Mouse (Mus musculus) heart, postnatal 36 days (tissue): ENCODE measurements at regions not wholly inside any gene's neighbourhood (a gene's known extent, or its start where the extent isn't known, plus 50 kb on each side); places are given as distances from the start of the nearest gene placed in this dataset.
A peak's percentile ranks its signal among the peaks of the same experiment; 100 is the strongest.
"Not testable (repeated sequence)": the region's sequence is repeated elsewhere in the genome, so short reads cannot be mapped to it uniquely, and the experiment has no call there.

Source experiments
- DNase-seq, 2 experiments: peaks; one replicate each; pipeline ENCODE4 v3.0.0; 2021 to 2022
- intact Hi-C: fragments of 180-260 bp; cut with DNase I; formaldehyde crosslinking; loops from one replicate; pipeline ENCODE4 v1.15.1; 2025

DNA sequence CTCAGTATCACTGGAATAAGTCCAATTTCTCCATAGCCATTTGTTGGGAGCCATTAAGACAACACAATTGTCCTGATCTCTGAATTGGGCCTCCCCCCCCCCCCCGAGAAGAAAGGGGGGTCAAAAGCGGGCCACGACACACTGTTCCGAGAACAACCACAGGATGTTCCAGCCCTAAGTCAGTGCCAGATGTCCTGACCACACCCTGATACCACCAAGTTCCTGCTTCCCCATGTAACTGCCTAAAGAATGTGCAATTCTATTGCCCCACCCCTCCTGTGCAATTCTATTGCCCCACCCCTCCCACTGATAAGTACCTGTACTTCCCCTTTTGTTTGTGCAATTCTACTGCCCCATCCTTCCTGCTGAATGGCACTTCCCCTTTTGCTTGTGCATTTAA lies 80.4 kb downstream of the Enc1 start:
- not testable (repeated sequence) for DNase-seq
- intact Hi-C loops, result loop anchor here (2.0 kb wide), 1 partner anchor 25 kb away; no protein-coding TSS in a partner anchor

DNA sequence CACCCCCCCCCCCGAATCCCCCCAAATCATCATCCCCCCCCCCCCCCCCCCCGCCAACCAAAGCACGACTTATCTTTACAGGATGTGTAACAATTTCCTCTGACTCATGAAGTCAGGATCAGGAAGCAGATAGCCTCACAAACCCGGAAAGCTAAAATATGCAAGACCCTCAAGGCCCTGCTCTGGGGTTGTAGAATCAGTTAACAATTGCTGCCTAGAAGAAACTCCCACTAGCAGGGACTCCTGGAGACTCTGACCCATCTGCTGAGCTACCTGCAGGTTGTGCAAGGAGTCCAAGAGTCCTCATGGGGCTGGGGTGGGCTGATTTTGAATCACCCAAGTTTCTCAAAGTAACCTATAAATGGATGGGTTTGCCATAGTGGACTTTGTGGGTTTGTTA lies 79.9 kb downstream of the Enc1 start:
- no peak for DNase-seq
- intact Hi-C loops, result loop anchor here (2.0 kb wide), 1 partner anchor 24 kb away; no protein-coding TSS in a partner anchor

DNA sequence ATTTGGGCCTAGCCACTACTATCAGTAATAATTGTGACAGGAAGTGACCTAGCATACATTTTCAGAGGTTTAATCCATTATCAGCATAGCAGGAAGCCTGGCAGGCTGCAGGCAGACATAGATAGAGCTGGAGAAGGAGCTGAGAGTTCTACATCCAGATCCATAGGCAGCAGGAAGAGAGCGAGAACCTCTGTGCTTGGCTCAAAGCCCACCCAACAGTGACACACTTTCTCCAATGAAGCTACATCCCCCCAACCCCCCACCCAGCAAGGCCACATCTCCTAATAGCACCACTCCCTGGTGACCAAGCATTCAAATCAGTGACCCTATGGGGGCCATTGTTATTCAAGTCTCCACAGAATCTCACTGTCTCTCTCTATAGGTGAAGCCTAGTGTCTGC lies 79.4 kb downstream of the Enc1 start:
- intact Hi-C loops, result loop anchor here (2.0 kb wide), 1 partner anchor 23 kb away; no protein-coding TSS in a partner anchor

DNA sequence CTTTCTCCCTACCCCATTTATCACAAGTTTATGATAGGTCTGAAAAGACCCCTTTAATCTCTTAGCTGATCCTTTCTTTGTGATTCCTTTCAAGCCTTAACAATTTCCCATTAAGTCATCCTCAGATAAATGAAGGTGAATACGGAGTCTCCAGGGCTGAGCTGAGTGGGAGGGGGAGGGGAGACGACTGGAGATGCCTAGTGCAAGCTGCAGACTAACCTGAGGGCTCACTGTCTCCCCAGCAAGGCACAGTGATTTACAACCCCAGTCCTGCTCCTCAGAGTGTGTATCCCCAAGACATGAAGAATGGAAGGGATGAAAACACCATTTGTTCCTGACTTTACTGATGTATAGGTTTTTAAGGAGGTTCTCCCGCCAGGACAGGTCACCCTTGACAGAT lies 76.7 kb downstream of the Enc1 start:
- intact Hi-C loops, result no loop called here
- no peak for DNase-seq

More for the DNA sequence above, 79.4 kb downstream of the Enc1 start:
- DNase-seq, result no peak

DNA sequence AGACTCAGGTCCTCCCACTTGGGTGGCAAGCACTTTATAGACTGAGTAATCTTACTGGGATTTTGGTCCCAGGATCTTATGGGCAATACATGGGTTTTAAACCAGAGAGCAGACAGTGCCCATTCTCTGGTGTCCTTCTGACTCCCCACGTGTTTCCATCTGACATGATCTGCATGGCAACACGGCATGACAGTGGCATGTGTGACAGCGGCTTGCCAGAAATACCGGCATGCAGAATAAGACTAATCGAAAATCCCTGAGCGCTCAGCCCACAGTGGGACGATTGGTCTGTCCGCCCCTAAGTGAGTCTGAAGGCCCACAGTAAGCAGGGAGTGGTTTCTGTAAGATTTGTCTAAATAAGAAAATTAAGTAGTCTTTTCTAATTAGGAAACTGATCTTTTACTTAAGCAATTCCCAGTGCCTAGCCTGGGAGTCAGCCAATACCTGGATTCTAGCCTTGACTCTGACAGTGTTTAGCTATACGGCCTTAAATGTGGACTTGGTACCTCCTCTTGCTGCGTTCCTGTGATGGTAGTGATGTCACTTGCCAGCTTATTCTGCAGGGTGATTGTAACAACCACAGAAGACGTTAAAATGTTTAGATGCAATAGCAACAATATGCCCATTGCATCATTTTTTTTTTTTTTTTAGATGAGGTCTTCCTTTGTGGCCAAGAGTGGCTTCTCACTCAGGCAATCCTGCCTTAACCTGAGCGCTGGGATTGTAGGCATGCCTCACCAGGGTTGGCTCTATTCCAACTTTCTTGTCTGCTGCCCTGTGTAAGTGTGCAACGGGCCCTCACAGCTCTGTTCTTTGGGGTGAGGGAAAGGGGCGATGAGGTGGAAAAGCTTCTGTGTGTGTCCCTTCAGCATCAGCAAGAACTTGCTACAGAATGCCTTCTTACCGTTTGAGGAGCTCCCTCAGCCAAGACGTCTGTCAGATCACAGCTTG lies 71.8 kb downstream of the Enc1 start:
- DNase-seq, result no peak
- intact Hi-C loops, result no loop called here

DNA sequence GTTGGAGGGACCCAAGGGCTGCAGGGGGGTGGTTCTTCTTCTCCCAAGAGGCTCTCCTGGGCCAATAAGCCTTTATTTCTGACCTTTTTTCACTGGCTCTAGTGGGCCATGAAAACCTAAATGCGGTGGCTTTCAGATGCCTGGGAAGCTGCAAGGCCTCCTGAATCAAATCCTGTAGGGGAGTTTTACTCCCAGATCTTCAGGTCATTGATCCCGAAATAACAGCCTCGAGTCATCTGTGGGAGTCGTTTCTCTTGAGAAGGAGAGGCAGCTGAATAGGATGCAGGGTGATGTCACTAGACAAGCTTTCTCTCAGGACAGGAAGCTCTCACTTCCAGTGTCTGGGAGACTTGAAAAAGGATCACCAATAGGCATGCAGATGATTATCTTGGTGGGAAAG lies 70.4 kb downstream of the Enc1 start:
- DNase-seq, result no peak
- intact Hi-C loops, result no loop called here

DNA sequence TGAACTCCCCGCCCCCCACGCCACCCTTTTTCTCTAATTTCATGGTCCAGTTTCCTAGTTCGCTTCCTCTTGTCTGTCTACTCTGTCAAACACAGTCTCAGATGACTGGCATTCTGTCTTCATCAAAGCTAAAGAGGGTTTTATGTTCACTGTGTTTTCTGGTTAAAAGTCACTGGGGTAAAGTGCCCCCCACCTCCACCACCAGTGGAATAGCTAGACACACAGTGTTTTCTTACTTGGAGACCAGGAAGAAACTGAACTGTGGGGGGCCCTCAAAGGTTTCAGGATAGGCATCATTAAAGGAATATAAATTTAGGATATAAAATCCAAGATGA lies 69.9 kb downstream of the Enc1 start:
- DNase-seq, result no peak
- intact Hi-C loops, result no loop called here

DNA sequence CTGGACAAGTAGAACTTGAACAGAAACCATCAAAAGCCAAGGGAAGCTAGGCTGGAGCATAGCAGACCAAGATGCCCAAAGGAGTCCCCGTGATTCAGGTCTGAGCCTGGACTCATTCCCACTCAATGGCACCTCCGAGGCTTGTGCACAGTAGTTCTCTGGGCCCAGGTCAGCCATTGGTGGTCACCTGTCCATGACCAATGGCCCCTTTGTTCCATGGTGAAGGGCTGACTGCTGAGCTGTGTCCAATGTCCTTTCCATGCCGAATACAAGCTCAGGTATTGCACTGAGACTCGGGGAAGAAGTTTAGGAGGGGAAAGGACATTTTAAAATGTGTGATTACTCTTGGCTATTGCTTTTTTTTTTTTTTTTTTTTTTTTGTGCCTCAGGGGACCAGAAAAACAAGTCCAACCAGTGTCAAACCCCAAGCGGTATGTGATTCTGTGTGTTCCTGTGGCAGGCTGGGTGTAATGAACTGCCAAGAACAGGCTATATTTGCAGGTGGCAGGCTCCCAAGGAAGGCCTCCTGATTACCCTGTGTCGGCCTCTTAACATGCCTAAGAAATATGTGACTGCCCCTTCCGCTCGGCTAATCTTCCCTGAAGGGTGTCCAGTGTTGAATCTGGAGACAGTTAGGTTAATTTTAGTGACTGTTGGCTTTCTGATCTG lies 69.4 kb downstream of the Enc1 start:
- peak; percentile 37 to 48 for DNase-seq

DNA sequence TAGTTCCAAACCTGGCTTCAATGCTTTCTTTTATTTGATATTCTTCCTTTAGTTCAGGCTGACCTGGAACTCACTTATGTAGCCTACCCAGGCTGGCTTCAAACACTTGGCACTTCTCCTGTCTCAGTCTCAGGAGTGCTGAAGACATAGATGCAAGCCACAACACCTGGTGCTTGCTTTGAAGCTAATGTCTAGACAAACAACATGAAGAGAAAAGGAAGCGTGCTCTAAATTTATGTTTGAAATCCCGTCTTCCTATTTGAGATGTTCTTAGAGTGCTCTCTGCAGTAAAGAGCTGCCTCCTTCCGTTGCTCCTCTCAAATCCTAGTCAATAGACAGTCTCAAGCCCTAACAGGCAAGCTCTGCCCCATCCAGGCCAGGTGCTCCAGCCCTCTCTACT lies 68.5 kb downstream of the Enc1 start:
- intact Hi-C loops, result no loop called here
- DNase-seq, result no peak

More for the DNA sequence above, 69.4 kb downstream of the Enc1 start:
- intact Hi-C loops, result no loop called here

DNA sequence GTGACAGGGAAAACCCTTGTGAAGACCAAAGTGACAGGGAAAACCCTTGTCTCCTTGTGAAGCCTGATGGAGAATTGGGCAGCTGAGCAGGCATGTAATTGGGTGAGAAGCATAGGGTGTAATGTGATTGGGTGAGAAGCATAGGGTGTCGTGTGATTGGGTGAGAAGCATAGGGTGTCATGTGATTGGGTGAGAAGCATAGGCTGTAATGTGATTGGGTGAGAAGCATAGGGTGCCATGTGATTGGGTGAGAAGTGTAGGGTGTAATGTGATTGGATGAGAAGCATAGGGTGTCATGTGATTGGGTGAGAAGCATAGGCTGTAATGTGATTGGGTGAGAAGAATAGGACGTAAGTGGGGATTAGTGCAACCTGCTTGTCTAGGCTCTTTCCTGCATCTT lies 67.5 kb downstream of the Enc1 start:
- DNase-seq, result no peak
- intact Hi-C loops, result no loop called here
